Mouse (Mus musculus) intestine, postnatal 0 days (tissue): ENCODE data around the gene Ccdc186. TPM values are rescaled to one million over a fixed set of nuclear protein-coding genes. Genes with fewer than 3 reads are reported as not detected.

Experiments used
- ATAC-seq: fragments of 200-750 bp; cut with Nextera tagmentation; 2 replicates; pipeline ENCODE4 v1.8.0; 2017; ENCODE audit warnings: mild to moderate bottlenecking, moderate TSS enrichment, moderate library complexity
- H3K27ac ChIP-seq: fragments of 300-500 bp; sonication (generic); 2 replicates; pipeline ENCODE4 v1.5.1; 2014; ENCODE audit warnings: mild to moderate bottlenecking, low read depth, low read length, moderate library complexity
- H3K27me3 ChIP-seq: fragments of 300-500 bp; sonication (generic); replicated peaks from 2 replicates; pipeline ENCODE4 v1.6.1; 2014; ENCODE audit warnings: low read length, mixed read lengths; ENCODE audit not compliant: control insufficient read depth, insufficient read depth
- H3K36me3 ChIP-seq: fragments of 300-500 bp; sonication (generic); 2 replicates; pipeline ENCODE4 v1.6.1; 2014; ENCODE audit warnings: mild to moderate bottlenecking, moderate library complexity; ENCODE audit not compliant: control insufficient read depth, insufficient read depth
- H3K4me1 ChIP-seq: fragments of 300-500 bp; sonication (generic); replicated peaks from 2 replicates; pipeline ENCODE4 v1.6.1; 2014; ENCODE audit warnings: antibody characterized with exemption, low read length, mixed read lengths; ENCODE audit not compliant: control insufficient read depth, insufficient read depth
- H3K4me2 ChIP-seq: fragments of 300-500 bp; sonication (generic); replicated peaks from 2 replicates; pipeline ENCODE4 v1.6.1; 2014; ENCODE audit warnings: low read depth, mild to moderate bottlenecking, moderate library complexity
- H3K4me3 ChIP-seq: fragments of 300-500 bp; sonication (generic); 2 replicates; pipeline ENCODE4 v1.5.1; 2014; ENCODE audit warnings: low read depth, low read length
- H3K9ac ChIP-seq: fragments of 300-500 bp; sonication (generic); 2 replicates; pipeline ENCODE4 v1.6.1; 2014; ENCODE audit warnings: mild to moderate bottlenecking, low read depth, low read length
- H3K9me3 ChIP-seq: fragments of 300-500 bp; sonication (generic); 2 replicates; pipeline ENCODE4 v1.6.1; 2016; ENCODE audit warnings: mixed run types; ENCODE audit not compliant: control insufficient read depth
- CTCF ChIP-seq: sonication (generic); IDR thresholded peaks from 2 replicates; pipeline ENCODE4 v1.5.1; 2016; ENCODE audit warnings: low read depth, mild to moderate bottlenecking, control low read depth, antibody characterized with exemption, moderate library complexity
- WGBS: fragments of 180-500 bp; shearing (Covaris S2); extraction: QIAGEN DNeasy Blood & Tissue Kit; methylation state at CpG from one replicate; pipeline ENCODE4 v1.1.7; 2014; 5-methylcytosine and 5-hydroxymethylcytosine counted together
- polyA plus RNA-seq: library from polyadenylated mRNA; unstranded; fragments of >200 nt; fragmentation: Nextera tagmentation; extraction: Ambion mirVana; gene quantifications from 2 replicates; pipeline ENCODE4 v1.2.1, GENCODE M21; 2015

Gene Ccdc186
- polyA plus RNA-seq, 1 experiment from 2014 or later, result 11.3 TPM

GRCm38 (mm10) chr19:56821040-56821797 lies 771 bp downstream of the Ccdc186 start:
- no peak for ATAC-seq
- 0 out of 2 replicates have a peak, but pooled peaks cover 6% of the 10 kb centered on the region for H3K4me1 ChIP-seq
- peak overlapping the region; percentile 95 for H3K4me3 ChIP-seq
- H3K27ac ChIP-seq, result peak overlapping the region; percentile 88
- no peaks in the 10 kb centered on the region for H3K9me3 ChIP-seq
- peak overlapping the region; percentile 93 for H3K9ac ChIP-seq
- TF ChIP-seq CTCF, result no peak
- WGBS, result 6% methylated on average over 22 of the region's 22 CpGs
- peak overlapping the region; percentile 74 for H3K4me2 ChIP-seq
- no peaks in the 10 kb centered on the region for H3K36me3 ChIP-seq
- H3K27me3 ChIP-seq, result no peaks in the 10 kb centered on the region

- no peak for ATAC-seq
- Histone ChIP-seq H3K27me3 (no peaks in the 10 kb centered on the region), H3K4me1 (0 out of 2 replicates have a peak, but pooled peaks cover 6% of the 10 kb centered on the region), H3K4me2 (peak overlapping the region; percentile 6), H3K36me3 (peaks cover 8% of the 10 kb centered on the region; the same call in 1 of the 2 replicates), H3K27ac (no peak overlapping the region), H3K9ac (no peak overlapping the region), H3K9me3 (no peaks in the 10 kb centered on the region), H3K4me3 (no peak overlapping the region)
- TF ChIP-seq CTCF, result no peak
- WGBS, result 41% methylated on average over 14 of the region's 14 CpGs
These were observed 4.0 kb downstream of the Ccdc186 start for GRCm38 (mm10) chr19:56817851-56818526.

- Histone ChIP-seq H3K9me3 (no peaks in the 10 kb centered on the region), H3K27ac (no peak overlapping the region), H3K4me2 (no peak overlapping the region), H3K4me3 (no peak overlapping the region), H3K36me3 (peaks cover 24% of the 10 kb centered on the region; the same call in 1 of the 2 replicates), H3K4me1 (no peaks in the 10 kb centered on the region), H3K27me3 (no peaks in the 10 kb centered on the region), H3K9ac (no peak overlapping the region)
- ATAC-seq, result no peak
- WGBS, result 68% methylated on average over 4 of the region's 4 CpGs
- TF ChIP-seq CTCF, result no peak
These were observed 8.6 kb downstream of the Ccdc186 start for GRCm38 (mm10) chr19:56813360-56813759.

GRCm38 (mm10) chr19:56811590-56811989 lies 10.4 kb downstream of the Ccdc186 start:
- peak overlapping the region; percentile 7; the same call in 1 of the 2 replicates for H3K27ac ChIP-seq
- H3K36me3 ChIP-seq, result peaks cover 36% of the 10 kb centered on the region
- no peaks in the 10 kb centered on the region for H3K27me3 ChIP-seq
- ATAC-seq, result peak; percentile 68
- 23% methylated on average over 9 of the region's 9 CpGs for WGBS
- no peaks in the 10 kb centered on the region for H3K4me1 ChIP-seq
- TF ChIP-seq CTCF, result peak; percentile 84
- H3K9me3 ChIP-seq, result no peaks in the 10 kb centered on the region
- H3K4me3 ChIP-seq, result no peak overlapping the region
- no peak overlapping the region for H3K9ac ChIP-seq
- H3K4me2 ChIP-seq, result no peak overlapping the region

GRCm38 (mm10) chr19:56810641-56811146 lies 11.3 kb downstream of the Ccdc186 start:
- no peaks in the 10 kb centered on the region for H3K27me3 ChIP-seq
- peaks cover 39% of the 10 kb centered on the region for H3K36me3 ChIP-seq
- H3K4me1 ChIP-seq, result no peaks in the 10 kb centered on the region
- no peak for TF ChIP-seq CTCF
- no peak overlapping the region for H3K4me3 ChIP-seq
- H3K9me3 ChIP-seq, result no peaks in the 10 kb centered on the region
- no peak overlapping the region for H3K27ac ChIP-seq
- no peak overlapping the region for H3K4me2 ChIP-seq
- ATAC-seq, result 0 out of 2 replicates have a peak, but pooled peaks have one; percentile 50
- H3K9ac ChIP-seq, result no peak overlapping the region

- TF ChIP-seq CTCF, result peak; percentile 66
- H3K27ac ChIP-seq, result no peak overlapping the region
- H3K9me3 ChIP-seq, result no peaks in the 10 kb centered on the region
- H3K4me3 ChIP-seq, result no peak overlapping the region
- no peaks in the 10 kb centered on the region for H3K4me1 ChIP-seq
- no peak overlapping the region for H3K4me2 ChIP-seq
- H3K9ac ChIP-seq, result no peak overlapping the region
- H3K36me3 ChIP-seq, result peaks cover 56% of the 10 kb centered on the region
- H3K27me3 ChIP-seq, result no peaks in the 10 kb centered on the region
- ATAC-seq, result no peak
- WGBS, result 67% methylated on average over 5 of the region's 5 CpGs
These were observed 13.2 kb downstream of the Ccdc186 start for GRCm38 (mm10) chr19:56808771-56809170.
